Mouse (Mus musculus): ENCODE data around the gene Asap2. TPM values are rescaled to one million over a fixed set of nuclear protein-coding genes. Genes with fewer than 3 reads are reported as not detected.

Asap2 gene
- total and polyA plus RNA-seq, 3 experiments, result 0.46 to 1.9 TPM; not detected in 1

- Histone ChIP-seq H3K4me1 (ENCODE audit: control insufficient read depth in 1 of 2, insufficient read depth in 2 of 2, low read length in 2 of 2) (peaks cover 2 to 16% of the 10 kb centered on the region in 2 experiments; a peak in 3 of 4 replicates), H3K36me3 (ENCODE audit: control insufficient read depth in 1 of 2, insufficient read depth in 2 of 2, low read length in 2 of 2) (peaks cover 0 to 2% of the 10 kb centered on the region in 2 experiments; a peak in 1 of 4 replicates)
- TF ChIP-seq UBTF (IDR thresholded peaks at IDR 0.05; ENCODE audit: borderline replicate concordance, insufficient read depth, low read depth, low read length), result no peak
- TF ChIP-seq MAZ (IDR thresholded peaks at IDR 0.05; ENCODE audit: low read depth, low read length), result no peak
- TF ChIP-seq MEF2A (IDR thresholded peaks at IDR 0.05; ENCODE audit: extremely low read depth, insufficient replicate concordance, low read depth, low read length, poor library complexity, severe bottlenecking), result no peak
- TF ChIP-seq MAX (IDR thresholded peaks at IDR 0.05; ENCODE audit: low read length), result no peak
- no peak for TF ChIP-seq RCOR1 (IDR thresholded peaks at IDR 0.05; ENCODE audit: low read depth, low read length)
- TF ChIP-seq SIN3A (IDR thresholded peaks at IDR 0.05; ENCODE audit: low read length), result no peak
- TF ChIP-seq ZC3H11A (IDR thresholded peaks at IDR 0.05; ENCODE audit: low read depth, low read length), result no peak
- TF ChIP-seq BHLHE40 (IDR thresholded peaks at IDR 0.05; ENCODE audit: borderline replicate concordance, low read depth, low read length), result no peak
- TF ChIP-seq GATA1 (IDR thresholded peaks at IDR 0.05; ENCODE audit: low read depth, low read length), result no peak
- TF ChIP-seq ZMIZ1 (IDR thresholded peaks at IDR 0.05; ENCODE audit: low read depth, low read length), result no peak
- TF ChIP-seq KAT2A (conservative IDR thresholded peaks at IDR 0.05; ENCODE audit: low read depth, low read length), result no peak
- no peak for TF ChIP-seq CTCF (IDR thresholded peaks at IDR 0.05 in 2 of 3, conservative IDR thresholded peaks at IDR 0.05 in 1 of 3; ENCODE audit: control insufficient read depth in 1 of 3, insufficient read depth in 1 of 3, low read depth in 2 of 3, low read length in 3 of 3, poor library complexity in 1 of 3, severe bottlenecking in 1 of 3)
Observed at GRCm38 (mm10) chr12:21223923-21224322, 233.7 kb downstream of the Asap2 start.

GRCm38 (mm10) chr12:21225358-21225757, 235.1 kb downstream of the Asap2 start:
- Histone ChIP-seq H3K27ac (ENCODE audit: control insufficient read depth, low read depth, low read length) (no peak overlapping the region), H3K79me2 (ENCODE audit: control insufficient read depth, insufficient read depth, low read length, poor library complexity) (no peaks in the 10 kb centered on the region), H3K36me3 (ENCODE audit: control insufficient read depth in 1 of 2, insufficient read depth in 2 of 2, low read length in 2 of 2) (peaks cover 0 to 4% of the 10 kb centered on the region in 2 experiments; a peak in 2 of 4 replicates), H3K9me3 (replicated peaks; ENCODE audit: insufficient read depth, low read length) (no peaks in the 10 kb centered on the region), H3K27me3 (ENCODE audit: control insufficient read depth in 1 of 2, insufficient read depth in 2 of 2, low read length in 2 of 2) (no peaks in the 10 kb centered on the region), H3K4me3 (ENCODE audit: control insufficient read depth in 1 of 2, insufficient read depth in 1 of 2, low read depth in 2 of 2, low read length in 2 of 2) (no peak overlapping the region), H3K4me1 (ENCODE audit: control insufficient read depth in 1 of 2, insufficient read depth in 2 of 2, low read length in 2 of 2) (peaks cover 2 to 24% of the 10 kb centered on the region in 2 experiments; a peak in 3 of 4 replicates), H3K9ac (ENCODE audit: control insufficient read depth, low read depth, low read length, poor library complexity, severe bottlenecking) (no peak overlapping the region)
- TF ChIP-seq HCFC1 (IDR thresholded peaks at IDR 0.05; ENCODE audit: low read depth, low read length) (no peak), POLR2A (IDR thresholded peaks at IDR 0.05; ENCODE audit: control insufficient read depth in 1 of 2, insufficient read depth in 1 of 2, low read depth in 1 of 2, low read length in 2 of 2, poor library complexity in 1 of 2) (no peak), ELF1 (IDR thresholded peaks at IDR 0.05; ENCODE audit: low read depth, low read length) (no peak), KAT2A (conservative IDR thresholded peaks at IDR 0.05; ENCODE audit: low read depth, low read length) (no peak), TBP (IDR thresholded peaks at IDR 0.05; ENCODE audit: low read depth, low read length) (no peak), ZKSCAN1 (IDR thresholded peaks at IDR 0.05; ENCODE audit: low read depth, low read length) (no peak), MAX (IDR thresholded peaks at IDR 0.05; ENCODE audit: low read length) (no peak), MYC (IDR thresholded peaks at IDR 0.05; ENCODE audit: low read depth, low read length) (no peak), CHD2 (IDR thresholded peaks at IDR 0.05; ENCODE audit: low read length) (no peak), MYB (IDR thresholded peaks at IDR 0.05; ENCODE audit: low read depth, low read length) (no peak), ZMIZ1 (IDR thresholded peaks at IDR 0.05; ENCODE audit: low read depth, low read length) (no peak), POLR2AphosphoS2 (IDR thresholded peaks at IDR 0.05; ENCODE audit: low read length) (no peak), UBTF (IDR thresholded peaks at IDR 0.05; ENCODE audit: borderline replicate concordance, insufficient read depth, low read depth, low read length) (no peak), NRF1 (IDR thresholded peaks at IDR 0.05; ENCODE audit: insufficient read depth, low read depth, low read length, poor library complexity, severe bottlenecking) (no peak)
- no peak for DNase-seq (ENCODE audit: low read depth, low spot score)

More at GRCm38 (mm10) chr12:21223923-21224322, 233.7 kb downstream of the Asap2 start:
- Histone ChIP-seq H3K79me2 (ENCODE audit: control insufficient read depth, insufficient read depth, low read length, poor library complexity) (no peaks in the 10 kb centered on the region), H3K4me3 (ENCODE audit: control insufficient read depth in 1 of 2, insufficient read depth in 1 of 2, low read depth in 2 of 2, low read length in 2 of 2) (no peak overlapping the region), H3K9ac (ENCODE audit: control insufficient read depth, low read depth, low read length, poor library complexity, severe bottlenecking) (no peak overlapping the region), H3K9me3 (replicated peaks; ENCODE audit: insufficient read depth, low read length) (no peaks in the 10 kb centered on the region), H3K27ac (ENCODE audit: control insufficient read depth, low read depth, low read length) (no peak overlapping the region), H3K27me3 (ENCODE audit: control insufficient read depth in 1 of 2, insufficient read depth in 2 of 2, low read length in 2 of 2) (no peaks in the 10 kb centered on the region)
- DNase-seq (ENCODE audit: low read depth, low spot score), result no peak

Data from MEL (cell line).